Mouse (Mus musculus): ENCODE results near the gene Trpc4. TPM values are rescaled to one million over a fixed set of nuclear protein-coding genes. Genes with fewer than 3 reads are reported as not detected.

Trpc4 gene
- polyA plus RNA-seq (2014; fragmentation: Nextera tagmentation; extraction: Ambion mirVana): 6.1 and 9.8 TPM in 2 replicates

DNA sequence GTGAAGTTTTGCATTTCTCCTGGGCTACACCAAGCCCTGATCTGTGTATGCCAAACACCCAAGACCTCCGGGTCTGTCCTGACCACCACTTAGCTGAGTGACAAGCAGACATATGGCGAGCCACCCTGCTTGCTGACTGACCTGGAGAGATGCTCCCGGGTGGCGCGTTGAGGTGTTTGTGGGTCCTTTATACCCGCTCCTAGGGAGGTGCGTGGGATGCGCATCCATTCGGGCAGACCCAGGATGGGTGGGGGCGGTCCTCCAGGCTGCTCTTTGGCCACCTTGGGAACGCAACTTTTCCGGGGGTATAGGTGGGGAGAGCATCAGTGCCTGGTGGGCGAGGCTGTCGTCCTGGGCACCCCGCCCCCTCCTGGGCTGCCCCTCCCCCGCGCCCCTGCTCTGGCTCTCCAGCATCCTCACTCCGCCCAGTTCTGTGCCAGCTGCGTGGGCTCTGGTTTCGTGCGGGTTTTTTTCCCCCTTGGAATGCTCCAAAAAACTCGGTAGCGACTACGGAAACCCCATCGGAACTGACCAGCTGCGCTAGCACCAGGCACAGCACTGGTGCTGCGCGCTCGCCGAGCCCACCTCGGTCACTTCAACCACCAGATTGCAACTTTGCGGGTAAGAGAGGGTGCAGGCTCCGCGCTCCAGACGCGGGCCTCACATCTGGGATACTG, at the start of gene Trpc4:
Gene Trpc4 (plus strand): TSS at position 397 of the 677 bp plus-strand sequence.
- Histone ChIP-seq H3K9me3 (replicated peaks; ENCODE audit: control insufficient read depth, low read length) (no peaks in the 10 kb centered on the region), H3K27ac (ENCODE audit: low read depth, low read length) (no peak within 1 kb of the TSS), H3K36me3 (ENCODE audit: control insufficient read depth, insufficient read depth, low read length) (no peaks in the 10 kb centered on the region), H3K4me1 (ENCODE audit: control insufficient read depth, insufficient read depth, low read length) (peaks cover 12% of the 10 kb centered on the region; the same call in 1 of the 2 replicates), H3K27me3 (replicated peaks; ENCODE audit: control insufficient read depth, insufficient read depth, low read length) (peaks cover 6% of the 10 kb centered on the region), H3K4me2 (ENCODE audit: low read length) (peak within 1 kb of the TSS; percentile 89), H3K9ac (ENCODE audit: low read length) (peak within 1 kb of the TSS; percentile 60), H3K4me3 (ENCODE audit: low read depth, low read length) (peak within 1 kb of the TSS; percentile 50)
- DNase-seq (ENCODE audit: low spot score) (peak; percentile 42), ATAC-seq (peak; percentile 76)
- WGBS: 1% methylated on average over 35 of the region's 36 CpGs

DNA sequence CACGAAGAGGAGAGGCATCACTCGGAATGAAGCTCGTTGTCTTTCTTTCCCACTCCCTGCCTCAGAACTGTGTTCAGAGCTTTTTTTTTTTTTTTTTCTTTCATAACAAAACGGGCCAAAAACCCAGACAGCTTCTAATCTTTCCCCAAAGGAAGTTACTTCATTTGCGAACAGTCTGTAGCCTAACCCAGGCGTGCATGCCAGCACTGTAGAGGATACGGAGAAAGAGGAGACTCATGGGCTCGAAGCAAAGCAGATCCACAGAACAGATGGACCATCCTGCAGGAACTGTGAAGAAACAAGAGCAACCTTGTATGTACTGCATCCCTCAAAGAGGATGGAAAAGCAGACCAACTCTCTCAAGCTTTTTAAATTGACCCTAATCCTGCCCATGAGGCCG, 44.3 kb upstream of the Trpc4 start:
- H3K27me3 ChIP-seq (replicated peaks; ENCODE audit: control insufficient read depth, insufficient read depth, low read length): no peaks in the 10 kb centered on the region
- DNase-seq (ENCODE audit: low spot score) (no peak), ATAC-seq (no peak)
- H3K4me3 ChIP-seq (ENCODE audit: low read depth, low read length): no peak overlapping the region
- WGBS: 86% methylated on average over 9 of the region's 9 CpGs
- no peak overlapping the region for H3K9ac ChIP-seq (ENCODE audit: low read length)
- H3K9me3 ChIP-seq (replicated peaks; ENCODE audit: control insufficient read depth, low read length): no peaks in the 10 kb centered on the region
- no peak overlapping the region for H3K27ac ChIP-seq (ENCODE audit: low read depth, low read length)
- no peaks in the 10 kb centered on the region for H3K4me1 ChIP-seq (ENCODE audit: control insufficient read depth, insufficient read depth, low read length)
- no peaks in the 10 kb centered on the region for H3K36me3 ChIP-seq (ENCODE audit: control insufficient read depth, insufficient read depth, low read length)
- no peak overlapping the region for H3K4me2 ChIP-seq (ENCODE audit: low read length)

DNA sequence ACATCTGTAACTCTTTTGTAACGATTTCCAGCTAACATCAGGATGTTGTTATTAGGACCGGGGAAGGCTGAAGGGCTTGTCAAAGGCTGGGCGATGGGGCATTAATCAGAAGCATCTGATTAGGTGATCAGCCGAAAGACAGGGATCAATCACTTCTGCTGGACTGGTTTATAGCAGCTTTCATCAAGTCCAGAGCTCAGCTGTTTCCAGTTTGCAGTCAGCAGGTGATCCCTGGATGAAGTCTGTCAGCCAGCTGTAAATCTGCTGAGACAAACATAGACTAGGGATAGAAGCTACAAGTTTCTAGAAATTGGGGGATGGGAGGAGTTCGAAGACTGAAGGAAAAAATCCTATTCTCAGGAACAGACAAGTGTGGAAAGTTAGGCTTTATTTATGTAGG, 20.5 kb upstream of the Trpc4 start:
- no peaks in the 10 kb centered on the region for H3K36me3 ChIP-seq (ENCODE audit: control insufficient read depth, insufficient read depth, low read length)
- H3K4me2 ChIP-seq (ENCODE audit: low read length): no peak overlapping the region
- no peak overlapping the region for H3K27ac ChIP-seq (ENCODE audit: low read depth, low read length)
- no peak overlapping the region for H3K9ac ChIP-seq (ENCODE audit: low read length)
- no peaks in the 10 kb centered on the region for H3K27me3 ChIP-seq (replicated peaks; ENCODE audit: control insufficient read depth, insufficient read depth, low read length)
- no peaks in the 10 kb centered on the region for H3K4me1 ChIP-seq (ENCODE audit: control insufficient read depth, insufficient read depth, low read length)
- no peak for DNase-seq (ENCODE audit: low spot score)
- no peak overlapping the region for H3K4me3 ChIP-seq (ENCODE audit: low read depth, low read length)
- ATAC-seq: no peak
- 86% methylated on average over 5 of the region's 5 CpGs for WGBS
- H3K9me3 ChIP-seq (replicated peaks; ENCODE audit: control insufficient read depth, low read length): no peaks in the 10 kb centered on the region

DNA sequence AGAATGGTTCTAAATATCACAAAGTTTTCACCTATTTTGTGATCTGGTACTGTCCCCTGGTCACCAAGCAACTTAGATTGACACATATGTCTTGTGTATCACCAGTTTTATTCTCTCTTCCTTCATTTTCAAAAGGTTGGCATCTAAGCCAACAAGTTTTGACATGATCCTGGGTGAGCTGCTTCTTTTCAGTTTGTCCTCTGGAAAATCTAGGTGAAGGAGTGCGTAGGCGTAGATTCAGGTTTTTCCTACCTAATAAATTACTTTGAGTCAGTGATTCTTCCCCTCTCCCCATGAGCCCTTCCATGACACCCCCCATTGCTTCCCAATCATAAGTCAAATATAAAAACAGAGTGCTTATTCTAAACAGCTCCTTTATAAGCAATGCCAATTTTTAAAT, 14.5 kb upstream of the Trpc4 start:
- H3K9me3 ChIP-seq (replicated peaks; ENCODE audit: control insufficient read depth, low read length): no peaks in the 10 kb centered on the region
- no peaks in the 10 kb centered on the region for H3K36me3 ChIP-seq (ENCODE audit: control insufficient read depth, insufficient read depth, low read length)
- no peak for ATAC-seq

DNA sequence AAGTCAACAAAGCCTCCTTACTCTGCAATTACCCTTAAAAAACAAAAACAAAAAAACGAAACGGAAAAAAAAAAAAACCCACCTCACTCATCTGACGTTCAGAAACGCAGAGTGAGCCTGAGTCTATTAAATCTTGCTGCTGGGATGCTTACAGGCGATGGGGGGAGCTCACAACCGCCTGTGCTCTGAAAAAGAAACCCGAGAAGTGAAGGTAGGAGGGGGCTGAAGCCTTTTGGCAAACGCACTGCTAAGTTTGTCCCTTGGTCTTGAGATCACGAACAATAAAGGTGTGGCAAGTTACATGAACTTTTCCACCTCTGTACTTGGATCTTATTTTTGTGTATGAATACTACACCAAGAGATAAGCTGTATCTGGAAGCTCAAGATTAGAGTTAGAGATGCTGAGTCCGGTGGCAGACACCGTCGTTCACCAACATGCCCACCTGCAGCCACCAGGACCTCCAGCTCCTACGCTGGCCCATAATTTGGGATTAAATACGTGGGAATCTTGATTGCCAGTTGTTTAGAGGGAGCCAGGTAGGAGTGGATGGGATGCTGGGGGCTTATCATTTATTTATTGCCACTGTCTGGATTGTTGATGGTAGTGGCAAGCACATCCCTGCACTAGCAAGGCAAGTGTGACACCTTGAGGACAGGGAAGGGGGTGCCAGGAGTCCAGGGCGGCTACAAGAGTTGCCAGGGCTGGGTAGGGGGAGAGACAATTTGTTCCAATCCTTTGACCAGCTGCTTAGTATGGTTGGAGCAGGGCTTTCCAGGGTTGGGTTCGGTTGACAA, 794 bp upstream of the Trpc4 start:
- Histone ChIP-seq H3K4me1 (ENCODE audit: control insufficient read depth, insufficient read depth, low read length) (peaks cover 12% of the 10 kb centered on the region; the same call in 1 of the 2 replicates), H3K9me3 (replicated peaks; ENCODE audit: control insufficient read depth, low read length) (no peaks in the 10 kb centered on the region), H3K27ac (ENCODE audit: low read depth, low read length) (no peak overlapping the region), H3K4me2 (ENCODE audit: low read length) (peak overlapping the region; percentile 89), H3K27me3 (replicated peaks; ENCODE audit: control insufficient read depth, insufficient read depth, low read length) (peaks cover 6% of the 10 kb centered on the region), H3K4me3 (ENCODE audit: low read depth, low read length) (peak overlapping the region; percentile 50), H3K36me3 (ENCODE audit: control insufficient read depth, insufficient read depth, low read length) (no peaks in the 10 kb centered on the region), H3K9ac (ENCODE audit: low read length) (peak overlapping the region; percentile 60)
- 2% methylated on average over 16 of the region's 16 CpGs for WGBS
- ATAC-seq (peak; percentile 93), DNase-seq (ENCODE audit: low spot score) (peak; percentile 82)

More for the DNA sequence above, 14.5 kb upstream of the Trpc4 start:
- H3K27ac ChIP-seq (ENCODE audit: low read depth, low read length): no peak overlapping the region
- DNase-seq (ENCODE audit: low spot score): no peak
- H3K27me3 ChIP-seq (replicated peaks; ENCODE audit: control insufficient read depth, insufficient read depth, low read length): no peaks in the 10 kb centered on the region
- no peak overlapping the region for H3K4me3 ChIP-seq (ENCODE audit: low read depth, low read length)
- no peak overlapping the region for H3K4me2 ChIP-seq (ENCODE audit: low read length)
- H3K4me1 ChIP-seq (ENCODE audit: control insufficient read depth, insufficient read depth, low read length): no peaks in the 10 kb centered on the region
- H3K9ac ChIP-seq (ENCODE audit: low read length): no peak overlapping the region
- WGBS: 95% methylated on average over 2 of the region's 2 CpGs

DNA sequence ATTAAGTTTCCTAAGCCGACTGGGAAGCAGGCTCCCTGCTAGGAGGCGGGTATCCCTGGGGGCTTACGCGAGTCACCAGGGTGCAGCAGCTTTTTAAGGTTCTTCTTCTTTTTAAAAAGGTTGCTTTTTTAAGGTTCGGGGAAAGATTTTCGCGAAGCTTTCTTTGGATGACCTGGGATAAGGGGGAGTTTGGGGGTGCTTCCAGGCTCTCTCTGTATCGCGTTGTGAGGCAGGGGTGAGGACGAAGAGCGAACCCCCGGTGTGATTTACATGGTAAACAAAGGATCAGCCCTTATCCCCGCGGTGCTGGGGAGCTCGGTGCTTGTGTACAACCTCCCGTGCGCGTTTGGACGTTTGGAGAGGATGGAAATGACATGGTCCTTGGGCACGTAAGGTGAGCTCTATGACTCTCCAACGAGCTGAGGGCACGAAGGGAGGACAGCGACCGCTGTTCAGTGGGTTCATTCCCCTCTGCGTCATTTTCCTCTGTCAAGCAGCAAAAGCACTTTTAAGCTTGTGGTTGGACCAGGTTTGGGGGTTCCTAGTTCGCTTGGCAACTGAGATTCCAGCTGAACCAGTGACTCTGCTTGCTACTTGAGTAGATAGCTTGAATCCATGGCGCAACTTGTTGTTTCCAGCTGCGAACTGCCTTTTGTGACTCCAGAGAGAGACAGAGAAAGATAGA, 623 bp downstream of the Trpc4 start:
- H3K4me3 ChIP-seq (ENCODE audit: low read depth, low read length): peak overlapping the region; percentile 50
- DNase-seq (ENCODE audit: low spot score) (peak; percentile 43), ATAC-seq (peak; percentile 31)
- peaks cover 6% of the 10 kb centered on the region for H3K27me3 ChIP-seq (replicated peaks; ENCODE audit: control insufficient read depth, insufficient read depth, low read length)
- H3K36me3 ChIP-seq (ENCODE audit: control insufficient read depth, insufficient read depth, low read length): no peaks in the 10 kb centered on the region
- no peaks in the 10 kb centered on the region for H3K9me3 ChIP-seq (replicated peaks; ENCODE audit: control insufficient read depth, low read length)
- peak overlapping the region; percentile 60 for H3K9ac ChIP-seq (ENCODE audit: low read length)
- H3K27ac ChIP-seq (ENCODE audit: low read depth, low read length): no peak overlapping the region
- peaks cover 12% of the 10 kb centered on the region; the same call in 1 of the 2 replicates for H3K4me1 ChIP-seq (ENCODE audit: control insufficient read depth, insufficient read depth, low read length)
- WGBS: under 1% methylated on average over 28 of the region's 28 CpGs
- H3K4me2 ChIP-seq (ENCODE audit: low read length): peak overlapping the region; percentile 89

DNA sequence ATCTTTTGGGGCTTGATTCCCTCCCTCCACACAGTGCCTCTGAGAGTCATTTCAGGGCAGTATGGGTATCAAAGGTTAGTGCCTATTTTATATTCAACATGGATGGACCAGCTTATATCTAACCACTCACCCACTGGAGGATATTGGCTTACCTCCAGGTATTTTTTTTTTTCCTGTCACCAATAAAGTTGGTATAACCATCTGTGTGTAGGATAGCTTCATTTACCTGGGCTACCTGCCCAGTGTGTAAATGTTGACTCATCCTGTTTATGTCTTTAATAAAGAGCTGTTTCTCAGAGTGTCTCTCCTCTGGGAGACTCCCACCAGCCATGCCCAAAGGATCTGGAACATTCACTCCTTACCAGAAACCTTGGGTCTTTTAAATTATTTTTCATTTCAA, 14.9 kb downstream of the Trpc4 start:
- no peaks in the 10 kb centered on the region for H3K9me3 ChIP-seq (replicated peaks; ENCODE audit: control insufficient read depth, low read length)
- H3K4me2 ChIP-seq (ENCODE audit: low read length): no peak overlapping the region
- ATAC-seq (no peak), DNase-seq (ENCODE audit: low spot score) (no peak)
- H3K9ac ChIP-seq (ENCODE audit: low read length): no peak overlapping the region
- no peaks in the 10 kb centered on the region for H3K4me1 ChIP-seq (ENCODE audit: control insufficient read depth, insufficient read depth, low read length)
- no peaks in the 10 kb centered on the region for H3K27me3 ChIP-seq (replicated peaks; ENCODE audit: control insufficient read depth, insufficient read depth, low read length)
- no peaks in the 10 kb centered on the region for H3K36me3 ChIP-seq (ENCODE audit: control insufficient read depth, insufficient read depth, low read length)
- H3K27ac ChIP-seq (ENCODE audit: low read depth, low read length): no peak overlapping the region
- no peak overlapping the region for H3K4me3 ChIP-seq (ENCODE audit: low read depth, low read length)

DNA sequence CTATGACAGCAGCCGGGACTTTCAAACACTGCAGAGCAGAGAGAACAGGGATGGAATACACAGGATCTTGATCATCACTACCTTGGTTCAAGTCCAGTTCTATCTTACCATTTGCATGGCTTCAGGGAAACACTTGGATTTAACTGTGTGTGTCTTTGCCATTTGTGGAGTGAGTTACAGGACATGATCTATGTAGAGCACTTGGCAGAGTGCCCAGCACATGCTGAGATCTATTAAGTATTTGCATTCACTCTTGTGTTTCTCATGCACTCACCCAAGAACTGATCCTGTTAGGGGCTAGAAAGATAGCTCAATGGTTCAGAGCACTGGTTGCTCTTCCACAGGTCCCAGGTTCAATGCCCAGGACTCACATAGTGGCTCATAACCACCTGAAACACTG, 21.5 kb downstream of the Trpc4 start:
- ATAC-seq (no peak), DNase-seq (ENCODE audit: low spot score) (peak; percentile 36)
- WGBS: 94% methylated on average over 1 of the region's 1 CpGs
- no peak overlapping the region for H3K27ac ChIP-seq (ENCODE audit: low read depth, low read length)
- H3K9me3 ChIP-seq (replicated peaks; ENCODE audit: control insufficient read depth, low read length): no peaks in the 10 kb centered on the region; the same call in 1 of the 2 replicates
- no peak overlapping the region for H3K4me2 ChIP-seq (ENCODE audit: low read length)
- no peaks in the 10 kb centered on the region for H3K4me1 ChIP-seq (ENCODE audit: control insufficient read depth, insufficient read depth, low read length)
- H3K27me3 ChIP-seq (replicated peaks; ENCODE audit: control insufficient read depth, insufficient read depth, low read length): no peaks in the 10 kb centered on the region
- no peaks in the 10 kb centered on the region for H3K36me3 ChIP-seq (ENCODE audit: control insufficient read depth, insufficient read depth, low read length)
- no peak overlapping the region for H3K9ac ChIP-seq (ENCODE audit: low read length)
- H3K4me3 ChIP-seq (ENCODE audit: low read depth, low read length): no peak overlapping the region

Data from forebrain, embryonic 14.5 days (tissue).